Mouse (Mus musculus) embryonic facial prominence, embryonic 12.5 days (tissue): Measurements from ENCODE around the gene Tmem161b. TPM values are rescaled to one million over a fixed set of nuclear protein-coding genes. Genes with fewer than 3 reads are reported as not detected.
A peak's percentile ranks its signal among the peaks of the same experiment; 100 is the strongest.

Experiments
- ATAC-seq: fragments of 200-750 bp; cut with Nextera tagmentation; 2 replicates; pipeline ENCODE4 v1.8.0; 2017; ENCODE audit not compliant: insufficient number of reproducible peaks, insufficient read depth, low FRiP score, low TSS enrichment
- H3K27ac ChIP-seq: fragments of 300-500 bp; sonication (generic); 2 replicates; pipeline ENCODE4 v1.5.1; 2016; ENCODE audit warnings: mild to moderate bottlenecking
- H3K27me3 ChIP-seq: fragments of 300-500 bp; sonication (generic); 2 replicates; pipeline ENCODE4 v1.6.1; 2016; ENCODE audit warnings: mild to moderate bottlenecking, moderate library complexity
- H3K36me3 ChIP-seq: fragments of 300-500 bp; sonication (generic); 2 replicates; pipeline ENCODE4 v1.6.1; 2016; ENCODE audit warnings: mild to moderate bottlenecking
- H3K4me1 ChIP-seq: fragments of 300-500 bp; sonication (generic); 2 replicates; pipeline ENCODE4 v1.6.1; 2016
- H3K4me2 ChIP-seq: fragments of 300-500 bp; sonication (generic); replicated peaks from 2 replicates; pipeline ENCODE4 v1.6.1; 2016; ENCODE audit warnings: mild to moderate bottlenecking, moderate library complexity
- H3K4me3 ChIP-seq: fragments of 300-500 bp; sonication (generic); 2 replicates; pipeline ENCODE4 v1.5.1; 2016; ENCODE audit warnings: mild to moderate bottlenecking
- H3K9ac ChIP-seq: fragments of 300-500 bp; sonication (generic); 2 replicates; pipeline ENCODE4 v1.6.1; 2016; ENCODE audit warnings: mild to moderate bottlenecking, moderate library complexity
- H3K9me3 ChIP-seq: fragments of 300-500 bp; sonication (generic); 2 replicates; pipeline ENCODE4 v1.6.1; 2016; ENCODE audit warnings: mild to moderate bottlenecking, moderate library complexity
- WGBS: fragments of 180-500 bp; shearing (Covaris S2); methylation state at CpG from one replicate; pipeline ENCODE4 v1.1.7; 2016; 5-methylcytosine and 5-hydroxymethylcytosine counted together
- polyA plus RNA-seq: library from polyadenylated mRNA; unstranded; fragments of >200 nt; fragmentation: Nextera tagmentation; extraction: Ambion mirVana; gene quantifications from 2 replicates; pipeline ENCODE4 v1.2.1, GENCODE M21; 2016

The Tmem161b gene
- polyA plus RNA-seq, 1 experiment from 2014 or later: 15.7 TPM

- H3K36me3 ChIP-seq: no peaks in the 10 kb centered on the region
- H3K4me1 ChIP-seq: no peaks in the 10 kb centered on the region
- H3K27ac ChIP-seq: no peak overlapping the region
- H3K9ac ChIP-seq: no peak overlapping the region
- WGBS: 94% methylated on average over 5 of the region's 5 CpGs
- ATAC-seq: no peak
- no peak overlapping the region for H3K4me3 ChIP-seq
- H3K9me3 ChIP-seq: no peaks in the 10 kb centered on the region
- H3K27me3 ChIP-seq: no peaks in the 10 kb centered on the region
- no peak overlapping the region for H3K4me2 ChIP-seq
Measured at GRCm38 (mm10) chr13:84276246-84276645, 54.1 kb downstream of the Tmem161b start.

DNA sequence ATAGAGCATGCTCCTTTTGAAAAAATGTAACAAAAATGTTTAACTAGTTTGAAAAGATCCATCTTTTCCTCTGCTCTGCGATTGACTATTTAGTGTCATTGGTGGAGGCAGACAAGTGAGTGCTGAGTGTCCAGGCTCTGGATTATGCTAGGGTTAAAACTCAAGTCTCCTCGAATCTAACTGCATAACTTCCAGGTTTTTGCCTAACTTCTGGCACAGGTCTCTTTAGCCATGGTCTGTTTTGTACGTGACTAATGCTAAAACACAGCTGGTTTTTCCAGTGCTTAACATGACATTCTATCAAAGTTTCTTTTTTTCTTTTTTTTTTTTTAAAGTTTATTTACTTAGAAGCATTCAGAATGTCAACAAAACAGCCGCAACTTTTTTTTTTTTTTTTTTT, 58.3 kb downstream of the Tmem161b start:
- H3K27me3 ChIP-seq: no peaks in the 10 kb centered on the region

DNA sequence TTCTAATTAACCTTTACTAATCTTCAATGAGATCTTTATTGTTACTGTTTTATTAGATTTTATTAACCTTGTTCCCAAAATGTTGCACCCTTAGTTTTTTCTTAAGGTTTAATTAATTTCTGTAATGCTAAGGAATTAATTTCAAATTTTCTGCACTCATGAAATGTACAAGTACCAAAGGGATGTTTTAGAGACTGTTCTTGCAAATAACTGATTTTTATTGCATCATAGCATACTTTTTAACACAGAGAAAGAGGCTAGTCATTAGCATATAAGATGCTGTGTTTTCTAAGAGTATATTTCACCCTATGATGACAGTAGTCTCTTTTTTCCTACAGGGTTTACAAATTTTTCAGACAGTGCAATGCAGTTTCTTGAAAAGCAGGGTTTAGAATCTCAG, 60.9 kb downstream of the Tmem161b start:
- H3K27me3 ChIP-seq: no peaks in the 10 kb centered on the region
- peaks cover 5% of the 10 kb centered on the region; the same call in 1 of the 2 replicates for H3K36me3 ChIP-seq
- H3K4me2 ChIP-seq: no peak overlapping the region
- H3K9ac ChIP-seq: no peak overlapping the region
- ATAC-seq: no peak
- no peaks in the 10 kb centered on the region for H3K9me3 ChIP-seq
- no peak overlapping the region for H3K4me3 ChIP-seq
- no peak overlapping the region for H3K27ac ChIP-seq
- H3K4me1 ChIP-seq: no peaks in the 10 kb centered on the region

More for the DNA sequence above, 58.3 kb downstream of the Tmem161b start:
- Histone ChIP-seq H3K4me1 (no peaks in the 10 kb centered on the region), H3K9me3 (no peaks in the 10 kb centered on the region), H3K9ac (no peak overlapping the region), H3K4me3 (no peak overlapping the region), H3K27ac (no peak overlapping the region), H3K4me2 (no peak overlapping the region), H3K36me3 (peaks cover 5% of the 10 kb centered on the region; the same call in 1 of the 2 replicates)
- 81% methylated on average over 4 of the region's 4 CpGs for WGBS
- ATAC-seq: no peak

GRCm38 (mm10) chr13:84284764-84285558, 62.9 kb downstream of the Tmem161b start:
- Histone ChIP-seq H3K27ac (no peak overlapping the region), H3K9ac (no peak overlapping the region), H3K36me3 (peaks cover 5% of the 10 kb centered on the region; the same call in 1 of the 2 replicates), H3K4me1 (no peaks in the 10 kb centered on the region), H3K4me2 (no peak overlapping the region), H3K27me3 (no peaks in the 10 kb centered on the region), H3K4me3 (no peak overlapping the region), H3K9me3 (no peaks in the 10 kb centered on the region)
- 37% methylated on average over 7 of the region's 7 CpGs for WGBS
- ATAC-seq: no peak

GRCm38 (mm10) chr13:84285559-84285945, 63.5 kb downstream of the Tmem161b start:
- peaks cover 5% of the 10 kb centered on the region; the same call in 1 of the 2 replicates for H3K36me3 ChIP-seq
- no peak overlapping the region for H3K27ac ChIP-seq
- H3K4me2 ChIP-seq: no peak overlapping the region
- H3K9me3 ChIP-seq: no peaks in the 10 kb centered on the region
- H3K4me3 ChIP-seq: no peak overlapping the region
- no peak overlapping the region for H3K9ac ChIP-seq
- H3K4me1 ChIP-seq: no peaks in the 10 kb centered on the region
- ATAC-seq: no peak
- no peaks in the 10 kb centered on the region for H3K27me3 ChIP-seq
- 72% methylated on average over 3 of the region's 3 CpGs for WGBS

DNA sequence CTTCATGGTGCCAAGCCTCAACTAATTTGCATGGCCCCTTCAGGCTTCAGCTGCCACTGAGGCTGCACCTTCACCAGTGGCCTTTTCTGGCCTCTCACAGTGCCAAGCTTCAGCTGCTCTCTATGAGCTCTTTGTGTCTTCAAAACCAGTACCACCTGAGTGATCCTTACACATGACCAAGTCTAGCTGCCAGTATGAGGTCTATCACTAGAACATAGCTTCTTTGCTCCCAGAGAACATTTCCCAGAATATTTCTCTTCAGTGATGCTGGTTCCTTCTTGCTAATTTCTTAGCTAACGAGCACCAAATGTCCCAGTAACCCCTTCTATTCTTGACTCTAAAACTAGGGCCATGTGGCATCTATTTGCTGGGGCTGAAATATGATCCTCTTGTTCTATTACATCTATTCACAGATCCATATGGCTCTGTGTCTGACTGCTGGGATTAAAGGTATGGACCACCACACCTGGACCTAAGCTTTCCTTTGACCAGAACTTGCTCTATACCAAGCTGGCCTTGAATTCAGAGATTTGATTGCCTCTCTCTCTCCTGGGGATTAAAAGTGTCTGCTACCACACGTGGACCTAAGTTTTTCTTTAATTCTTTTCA, 77.5 kb downstream of the Tmem161b start:
- Histone ChIP-seq H3K4me3 (no peak overlapping the region), H3K9ac (no peak overlapping the region), H3K36me3 (0 out of 2 replicates have a peak, but pooled peaks cover 13% of the 10 kb centered on the region), H3K4me2 (no peak overlapping the region), H3K4me1 (no peaks in the 10 kb centered on the region; the same call in 1 of the 2 replicates), H3K27me3 (no peaks in the 10 kb centered on the region), H3K9me3 (no peaks in the 10 kb centered on the region), H3K27ac (0 out of 2 replicates have a peak overlapping the region, but pooled peaks have one; percentile 41)
- ATAC-seq: 0 out of 2 replicates have a peak, but pooled peaks have one; percentile 22
- 17% methylated on average over 2 of the region's 2 CpGs for WGBS

GRCm38 (mm10) chr13:84343272-84343671, 121.2 kb downstream of the Tmem161b start:
- no peak for ATAC-seq
- 0 out of 2 replicates have a peak, but pooled peaks cover 3% of the 10 kb centered on the region for H3K4me1 ChIP-seq
- H3K4me2 ChIP-seq: no peak overlapping the region
- no peaks in the 10 kb centered on the region for H3K9me3 ChIP-seq
- WGBS: 13% methylated on average over 5 of the region's 5 CpGs
- no peak overlapping the region for H3K27ac ChIP-seq
- peaks cover 36% of the 10 kb centered on the region for H3K27me3 ChIP-seq
- H3K4me3 ChIP-seq: no peak overlapping the region
- H3K9ac ChIP-seq: no peak overlapping the region
- H3K36me3 ChIP-seq: no peaks in the 10 kb centered on the region

DNA sequence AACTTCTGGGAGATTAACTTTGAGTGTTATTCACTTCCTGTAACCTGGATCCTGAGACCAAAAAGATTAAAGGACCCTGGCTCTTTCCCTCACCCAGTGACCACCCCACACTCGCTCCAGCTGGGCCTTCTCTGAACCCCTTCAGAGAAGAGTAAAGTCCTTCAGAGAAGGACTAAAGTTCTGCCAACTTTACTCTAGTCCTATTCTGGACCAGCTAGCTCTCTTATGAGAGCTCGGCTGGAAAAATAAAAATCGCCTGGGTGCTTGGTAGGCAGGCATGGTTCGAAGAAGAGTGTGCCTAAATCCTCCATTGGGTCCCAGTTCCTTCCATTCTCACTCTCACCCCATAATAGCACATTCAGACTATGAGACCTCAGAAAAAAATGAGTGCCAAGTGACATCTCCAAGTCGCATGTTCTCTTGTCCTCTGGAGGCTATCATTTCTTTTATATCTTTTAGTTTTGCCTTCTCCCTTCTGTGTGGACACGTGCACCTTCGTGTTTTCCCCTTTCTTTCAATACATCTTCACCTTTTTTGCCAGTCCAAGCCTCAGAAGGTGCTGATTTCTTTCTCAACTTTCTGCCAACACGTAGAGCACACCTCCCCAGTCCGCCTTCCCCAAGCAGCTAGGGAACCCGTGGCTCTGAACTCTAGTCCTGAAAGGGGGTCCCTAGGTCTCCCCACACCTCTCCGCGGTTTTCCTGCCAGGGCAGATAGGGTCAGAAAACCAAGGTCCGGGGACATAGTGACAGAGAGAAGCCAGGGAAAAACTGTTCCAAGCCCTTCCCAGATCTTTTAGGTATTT, 121.8 kb downstream of the Tmem161b start:
- Histone ChIP-seq H3K4me3 (no peak overlapping the region), H3K27ac (no peak overlapping the region), H3K27me3 (peaks cover 36% of the 10 kb centered on the region), H3K4me1 (0 out of 2 replicates have a peak, but pooled peaks cover 3% of the 10 kb centered on the region), H3K9me3 (no peaks in the 10 kb centered on the region), H3K36me3 (no peaks in the 10 kb centered on the region), H3K9ac (no peak overlapping the region), H3K4me2 (no peak overlapping the region)
- ATAC-seq: no peak
- WGBS: 4% methylated on average over 13 of the region's 13 CpGs

DNA sequence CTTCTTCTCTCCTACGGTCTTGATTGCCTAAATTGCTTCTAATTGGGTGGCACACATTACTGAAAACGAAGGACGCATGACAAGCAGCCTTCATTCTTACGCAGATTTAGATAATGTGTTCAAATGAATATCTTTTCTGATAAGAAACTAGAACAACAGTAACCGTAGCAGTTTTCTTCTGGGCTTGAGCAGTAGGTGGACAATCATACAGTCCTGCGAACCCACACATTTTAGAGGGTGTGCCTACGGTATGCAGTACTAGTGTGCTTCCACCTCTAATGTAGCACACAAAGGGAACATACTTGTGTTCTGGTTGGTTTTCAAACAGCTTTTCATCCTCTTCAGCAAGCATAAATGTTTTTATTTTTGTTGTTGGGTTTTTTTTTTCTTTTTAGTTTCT, 122.6 kb downstream of the Tmem161b start:
- ATAC-seq: no peak
- WGBS: 7% methylated on average over 7 of the region's 7 CpGs
- Histone ChIP-seq H3K36me3 (no peaks in the 10 kb centered on the region), H3K4me1 (0 out of 2 replicates have a peak, but pooled peaks cover 3% of the 10 kb centered on the region), H3K27ac (no peak overlapping the region), H3K4me3 (no peak overlapping the region), H3K4me2 (no peak overlapping the region), H3K27me3 (peaks cover 36% of the 10 kb centered on the region), H3K9me3 (no peaks in the 10 kb centered on the region), H3K9ac (no peak overlapping the region)

DNA sequence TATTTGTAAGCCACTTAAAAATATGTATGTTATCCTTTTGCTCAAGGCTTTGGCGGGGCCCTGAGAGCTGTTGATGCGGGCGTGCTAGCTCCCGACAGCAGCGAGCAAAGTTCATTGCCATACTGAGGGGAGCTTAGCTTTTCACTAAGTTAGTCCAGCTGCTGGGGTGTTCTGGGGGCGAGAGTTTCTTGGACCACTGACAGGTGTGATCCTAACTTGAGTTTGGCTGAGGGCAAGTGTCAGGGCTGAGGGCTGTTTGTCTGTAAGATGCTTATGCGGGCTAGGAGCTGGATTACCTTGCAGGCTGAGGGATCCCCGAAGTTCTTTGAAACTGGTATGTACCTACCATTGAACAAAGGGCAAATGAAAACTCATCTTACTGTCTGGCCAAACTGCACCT, 123.0 kb downstream of the Tmem161b start:
- Histone ChIP-seq H3K4me1 (0 out of 2 replicates have a peak, but pooled peaks cover 3% of the 10 kb centered on the region), H3K4me3 (no peak overlapping the region), H3K27me3 (peaks cover 36% of the 10 kb centered on the region), H3K9ac (no peak overlapping the region), H3K27ac (no peak overlapping the region), H3K4me2 (no peak overlapping the region), H3K9me3 (no peaks in the 10 kb centered on the region), H3K36me3 (no peaks in the 10 kb centered on the region)
- under 1% methylated on average over 8 of the region's 8 CpGs for WGBS
- no peak for ATAC-seq
